In the genomic region with DNA sequence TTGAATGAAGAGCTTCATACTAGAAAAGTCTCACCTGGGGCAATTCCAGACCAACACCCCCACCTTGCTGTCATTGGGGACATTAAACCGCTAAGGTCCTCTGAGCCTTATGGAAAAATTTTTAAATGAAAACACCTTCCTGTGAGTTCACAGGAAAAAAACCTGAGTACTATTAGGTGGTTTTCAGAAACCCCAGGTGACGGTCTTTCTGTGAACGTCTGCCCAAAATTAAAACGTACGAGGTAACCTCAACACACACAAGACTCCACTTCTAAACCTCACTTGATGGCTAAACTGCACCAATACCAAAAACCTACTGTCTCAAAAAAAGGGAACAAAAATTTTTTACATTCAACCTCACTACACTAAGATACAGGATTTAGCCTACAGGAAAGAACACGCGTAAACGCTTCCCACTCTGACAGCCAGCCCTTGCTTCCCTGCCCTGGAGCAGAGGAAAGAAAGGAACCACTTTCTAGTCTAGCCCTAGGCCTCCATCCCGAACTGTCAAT, we compare ENCODE assay signal across 7 mouse cellular contexts. TPM values are rescaled to one million over a fixed set of nuclear protein-coding genes. Genes with fewer than 3 reads are reported as not detected.
DNase-seq lines count a peak whose midpoint lies in the region; ATAC-seq and TF ChIP-seq lines count a peak whose summit lies in the region.

No protein-coding gene starts in this region.

- ATAC-seq in lung, embryonic 15.5 days (ENCODE audit: borderline replicate concordance, extremely low read depth, low FRiP score, low TSS enrichment), result no peak
- no peak for ATAC-seq in embryonic facial prominence, embryonic 15.5 days (ENCODE audit: insufficient number of reproducible peaks, low FRiP score, low TSS enrichment, low read depth)
- ATAC-seq in limb, embryonic 11.5 days (ENCODE audit: insufficient number of reproducible peaks, low FRiP score, low TSS enrichment, low read depth), result no peak

- DNase-seq in lung, postnatal 25 days (ENCODE audit: low spot score), result no peak
- no peak for DNase-seq in limb, embryonic 11.5 days (ENCODE audit: low spot score)
- no peak for DNase-seq in right cerebral cortex, postnatal 14 days
- DNase-seq in left cerebral cortex, postnatal 10 days (ENCODE audit: extremely low spot score in 1 of 2, low spot score in 2 of 2), result no peak

- peak overlapping the region; percentile 62 for H3K9ac ChIP-seq in lung, embryonic 15.5 days
- peak overlapping the region; percentile 75 for H3K9ac ChIP-seq in embryonic facial prominence, embryonic 15.5 days
- H3K9ac ChIP-seq in limb, embryonic 11.5 days (ENCODE audit: low read length), result peak overlapping the region; percentile 82

- peaks cover 11% of the 10 kb centered on the region for H3K36me3 ChIP-seq in lung, embryonic 15.5 days
- H3K36me3 ChIP-seq in embryonic facial prominence, embryonic 15.5 days, result peaks cover 8% of the 10 kb centered on the region; the same call in 1 of the 2 replicates
- H3K36me3 ChIP-seq in limb, embryonic 11.5 days (ENCODE audit: control insufficient read depth, insufficient read depth, low read length), result peaks cover 5% of the 10 kb centered on the region; the same call in 1 of the 2 replicates
- H3K36me3 ChIP-seq in small intestine, adult 2 months (ENCODE audit: control insufficient read depth, insufficient read depth, low read length), result no peaks in the 10 kb centered on the region

- intact Hi-C loops in left cerebral cortex, postnatal 10 days (cut with DNase I), result no loop called here

- H3K9me3 ChIP-seq in lung, embryonic 15.5 days, result no peaks in the 10 kb centered on the region
- H3K9me3 ChIP-seq in embryonic facial prominence, embryonic 15.5 days (replicated peaks), result no peaks in the 10 kb centered on the region
- H3K9me3 ChIP-seq in limb, embryonic 11.5 days (ENCODE audit: control insufficient read depth, low read length), result no peaks in the 10 kb centered on the region

- H3K27me3 ChIP-seq in lung, embryonic 15.5 days, result no peaks in the 10 kb centered on the region
- no peaks in the 10 kb centered on the region for H3K27me3 ChIP-seq in embryonic facial prominence, embryonic 15.5 days
- no peaks in the 10 kb centered on the region; the same call in 1 of the 2 replicates for H3K27me3 ChIP-seq in limb, embryonic 11.5 days (ENCODE audit: control insufficient read depth, insufficient read depth, low read length)
- H3K27me3 ChIP-seq in small intestine, adult 2 months (ENCODE audit: control insufficient read depth, insufficient read depth, low read length), result no peaks in the 10 kb centered on the region

- H3K27ac ChIP-seq in lung, embryonic 15.5 days, result peak overlapping the region; percentile 95
- peak overlapping the region; percentile 95 for H3K27ac ChIP-seq in embryonic facial prominence, embryonic 15.5 days (replicated peaks)
- no peak overlapping the region for H3K27ac ChIP-seq in limb, embryonic 11.5 days (replicated peaks; ENCODE audit: low read depth, low read length)
- peak overlapping the region; percentile 60 for H3K27ac ChIP-seq in small intestine, adult 2 months (ENCODE audit: insufficient read depth, low read depth, low read length)

- H3K4me3 ChIP-seq in lung, embryonic 15.5 days, result peak overlapping the region; percentile 66
- H3K4me3 ChIP-seq in embryonic facial prominence, embryonic 15.5 days (replicated peaks), result peak overlapping the region; percentile 93
- peak overlapping the region; percentile 83 for H3K4me3 ChIP-seq in limb, embryonic 11.5 days (ENCODE audit: low read depth, low read length)
- H3K4me3 ChIP-seq in small intestine, adult 2 months (ENCODE audit: low read depth, low read length), result peak overlapping the region; percentile 93

- no peak for TF ChIP-seq POLR2A in small intestine, adult 2 months (IDR thresholded peaks at IDR 0.05; ENCODE audit: low read depth, low read length)

- WGBS in lung, embryonic 15.5 days, result 2% methylated on average over 9 of the region's 9 CpGs
- under 1% methylated on average over 9 of the region's 9 CpGs for WGBS in embryonic facial prominence, embryonic 15.5 days
- under 1% methylated on average over 9 of the region's 9 CpGs for WGBS in limb, embryonic 11.5 days
- WGBS in small intestine, adult 2 months, result 3% methylated on average over 9 of the region's 9 CpGs

- peak overlapping the region; percentile 77 for H3K4me2 ChIP-seq in lung, embryonic 15.5 days
- peak overlapping the region; percentile 78 for H3K4me2 ChIP-seq in embryonic facial prominence, embryonic 15.5 days (replicated peaks)
- H3K4me2 ChIP-seq in limb, embryonic 11.5 days (ENCODE audit: low read depth, severe bottlenecking), result peak overlapping the region; percentile 82

- peaks cover 41% of the 10 kb centered on the region for H3K4me1 ChIP-seq in lung, embryonic 15.5 days
- peaks cover 56% of the 10 kb centered on the region for H3K4me1 ChIP-seq in embryonic facial prominence, embryonic 15.5 days
- H3K4me1 ChIP-seq in limb, embryonic 11.5 days (ENCODE audit: control insufficient read depth, insufficient read depth, low read length), result peaks cover 26% of the 10 kb centered on the region
- H3K4me1 ChIP-seq in small intestine, adult 2 months (ENCODE audit: control insufficient read depth, insufficient read depth, insufficient read length, low read length), result peaks cover 27% of the 10 kb centered on the region; the same call in 1 of the 2 replicates

- no peak for TF ChIP-seq CTCF in small intestine, adult 2 months (IDR thresholded peaks at IDR 0.05; ENCODE audit: extremely low read depth, insufficient read length, insufficient replicate concordance, low read depth, low read length)

RNA-seq across cellular contexts. Expression of gene Nsun2, which starts 0.6 kb away (rescaled TPM):
- 112 and 113 TPM in 2 replicates for polyA plus RNA-seq in lung, embryonic 15.5 days (2015; fragmentation: Nextera tagmentation; extraction: Ambion mirVana)
- 116 and 119 TPM in 2 replicates for polyA plus RNA-seq in embryonic facial prominence, embryonic 15.5 days (2015; fragmentation: Nextera tagmentation; extraction: Ambion mirVana)
- polyA plus RNA-seq in limb, embryonic 11.5 days (2014; fragmentation: Nextera tagmentation; extraction: Ambion mirVana), result 149 and 159 TPM in 2 replicates
- 21.4 and 26.6 TPM in 2 replicates for polyA plus RNA-seq in small intestine, adult 2 months (2012; rRNA removed)
- 10 to 100 TPM; 67.6 to 68.9 TPM for total RNA-seq in left cerebral cortex, postnatal 10 days (2021)

RNA-seq across cellular contexts. Expression of gene Tent4a, which starts 1.5 kb away (rescaled TPM):
- 5.3 and 5.7 TPM in 2 replicates for polyA plus RNA-seq in lung, embryonic 15.5 days (2015; fragmentation: Nextera tagmentation; extraction: Ambion mirVana)
- polyA plus RNA-seq in embryonic facial prominence, embryonic 15.5 days (2015; fragmentation: Nextera tagmentation; extraction: Ambion mirVana), result 6.0 and 6.1 TPM in 2 replicates
- polyA plus RNA-seq in limb, embryonic 11.5 days (2014; fragmentation: Nextera tagmentation; extraction: Ambion mirVana), result 8.4 and 8.5 TPM in 2 replicates
- polyA plus RNA-seq in small intestine, adult 2 months (2012; rRNA removed), result 5.3 and 9.4 TPM in 2 replicates
- total RNA-seq in left cerebral cortex, postnatal 10 days (2021), result 10 to 100 TPM; 34.3 to 40.3 TPM
